Mouse (Mus musculus) intestine, embryonic 15.5 days (tissue): ENCODE measurements around the gene Hist1h4f. TPM values are rescaled to one million over a fixed set of nuclear protein-coding genes. Genes with fewer than 3 reads are reported as not detected.
"Not testable (repeated sequence)": the region's sequence is repeated elsewhere in the genome, so short reads cannot be mapped to it uniquely, and the experiment has no call there.

Source experiments
- ATAC-seq: fragments of 200-750 bp; cut with Nextera tagmentation; 2 replicates; pipeline ENCODE4 v1.8.0; 2017; ENCODE audit warnings: moderate TSS enrichment, moderate library complexity
- H3K27ac ChIP-seq: fragments of 300-500 bp; sonication (generic); 2 replicates; pipeline ENCODE4 v1.5.1; 2015; ENCODE audit warnings: mild to moderate bottlenecking, inconsistent platforms
- H3K27me3 ChIP-seq: fragments of 300-500 bp; sonication (generic); replicated peaks from 2 replicates; pipeline ENCODE4 v1.6.1; 2015; ENCODE audit warnings: inconsistent platforms
- H3K36me3 ChIP-seq: fragments of 300-500 bp; sonication (generic); 2 replicates; pipeline ENCODE4 v1.6.1; 2015; ENCODE audit warnings: inconsistent platforms
- H3K4me1 ChIP-seq: fragments of 300-500 bp; sonication (generic); replicated peaks from 2 replicates; pipeline ENCODE4 v1.6.1; 2015; ENCODE audit warnings: inconsistent platforms
- H3K4me2 ChIP-seq: fragments of 300-500 bp; sonication (generic); replicated peaks from 2 replicates; pipeline ENCODE4 v1.6.1; 2015; ENCODE audit warnings: mild to moderate bottlenecking, inconsistent platforms
- H3K4me3 ChIP-seq: fragments of 300-500 bp; sonication (generic); replicated peaks from 2 replicates; pipeline ENCODE4 v1.5.1; 2015; ENCODE audit warnings: inconsistent platforms
- H3K9ac ChIP-seq: fragments of 300-500 bp; sonication (generic); 2 replicates; pipeline ENCODE4 v1.6.1; 2015; ENCODE audit warnings: inconsistent platforms
- H3K9me3 ChIP-seq: fragments of 300-500 bp; sonication (generic); 2 replicates; pipeline ENCODE4 v1.6.1; 2016; ENCODE audit warnings: inconsistent platforms
- WGBS: fragments of 180-500 bp; shearing (Covaris S2); methylation state at CpG from one replicate; pipeline ENCODE4 v1.1.7; 2015; 5-methylcytosine and 5-hydroxymethylcytosine counted together
- polyA plus RNA-seq: library from polyadenylated mRNA; unstranded; fragments of >200 nt; fragmentation: Nextera tagmentation; extraction: Ambion mirVana; gene quantifications from 2 replicates; pipeline ENCODE4 v1.2.1, GENCODE M21; 2015

The Hist1h4f gene
- 0.88 and 1.0 TPM in 2 replicates for polyA plus RNA-seq

DNA sequence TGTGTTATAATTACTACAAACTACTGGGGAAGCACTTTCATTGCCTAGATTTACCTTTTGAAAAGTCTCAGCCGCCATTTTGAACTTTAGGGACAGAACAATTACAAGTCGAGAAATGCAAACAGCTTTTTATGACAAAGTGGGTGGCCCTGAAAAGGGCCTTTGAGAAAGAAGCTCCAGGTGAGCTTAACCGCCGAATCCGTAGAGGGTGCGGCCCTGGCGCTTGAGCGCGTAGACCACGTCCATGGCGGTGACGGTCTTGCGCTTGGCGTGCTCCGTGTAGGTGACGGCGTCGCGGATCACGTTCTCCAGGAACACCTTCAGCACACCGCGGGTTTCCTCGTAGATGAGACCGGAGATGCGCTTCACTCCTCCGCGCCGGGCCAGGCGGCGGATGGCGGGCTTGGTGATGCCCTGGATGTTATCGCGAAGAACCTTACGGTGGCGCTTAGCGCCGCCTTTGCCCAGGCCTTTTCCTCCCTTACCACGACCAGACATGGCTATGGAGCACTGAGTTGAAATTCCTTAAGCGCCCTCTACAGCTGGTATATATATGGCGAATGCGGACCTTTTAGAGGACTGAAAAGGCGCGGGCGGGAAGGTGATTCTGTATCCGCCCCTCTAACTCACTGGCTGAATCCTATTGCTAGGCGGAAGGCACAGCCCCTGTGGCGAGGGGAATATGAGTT is at the start of gene Hist1h4f:
TSS of gene Hist1h4f (minus strand) at position 503 of the 689 bp plus-strand sequence.
- Histone ChIP-seq H3K4me3 (peak within 1 kb of the TSS; percentile 44), H3K27ac (peak within 1 kb of the TSS; percentile 92), H3K4me2 (peak within 1 kb of the TSS; percentile 61), H3K9ac (peak within 1 kb of the TSS; percentile 36)
- H3K36me3 ChIP-seq, H3K27me3 ChIP-seq, H3K9me3 ChIP-seq, H3K4me1 ChIP-seq: not testable (repeated sequence)
- peak; percentile 84 for ATAC-seq
- WGBS = under 1% methylated on average over 47 of the region's 47 CpGs

- no peak for ATAC-seq
- 7% methylated on average over 9 of the region's 9 CpGs for WGBS
- Histone ChIP-seq H3K4me2 (no peak overlapping the region), H3K36me3 (no peaks in the 10 kb centered on the region), H3K27ac (no peak overlapping the region), H3K9ac (no peak overlapping the region), H3K27me3 (no peaks in the 10 kb centered on the region), H3K9me3 (no peaks in the 10 kb centered on the region), H3K4me3 (no peak overlapping the region), H3K4me1 (0 out of 2 replicates have a peak, but pooled peaks cover 4% of the 10 kb centered on the region)
Observed at GRCm38 (mm10) chr13:23597957-23598356, 46.5 kb upstream of the Hist1h4f start.

DNA sequence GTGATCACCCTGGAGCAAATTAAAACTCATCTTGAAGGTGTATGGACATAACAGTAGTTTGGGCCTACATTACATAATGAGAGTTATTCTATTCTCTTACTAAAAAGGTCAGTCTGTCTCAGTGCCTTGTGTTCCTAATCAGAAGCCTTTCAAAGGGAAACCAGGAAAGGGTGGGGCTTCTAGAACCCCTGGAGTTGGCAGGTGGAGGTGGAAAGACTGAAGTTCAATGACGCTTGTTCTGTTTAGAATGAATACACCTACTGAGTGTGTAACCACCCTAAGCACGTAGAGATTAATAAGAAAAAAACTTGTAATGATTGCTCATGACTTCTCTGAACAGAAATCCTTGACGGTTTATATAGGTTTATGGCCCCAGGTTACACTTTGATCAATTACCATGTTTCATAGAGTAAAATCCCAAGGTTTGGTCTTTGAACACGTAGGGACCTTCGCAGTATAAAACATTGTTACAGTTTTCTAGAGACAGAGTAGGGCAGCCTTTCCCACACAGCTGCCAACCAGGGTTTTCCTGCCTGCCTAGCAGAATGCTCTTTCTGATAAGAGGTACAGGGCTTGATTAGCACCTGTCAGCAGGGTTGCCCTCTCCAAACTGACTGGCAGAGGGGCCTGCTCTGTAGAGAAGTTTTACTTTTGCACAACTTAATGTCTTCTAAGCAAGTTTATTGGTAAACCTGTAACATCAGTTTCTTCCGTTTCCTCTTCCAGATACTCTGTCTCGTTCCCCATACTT is 44.3 kb upstream of the Hist1h4f start:
- no peak overlapping the region for H3K4me2 ChIP-seq
- no peaks in the 10 kb centered on the region for H3K36me3 ChIP-seq
- no peak overlapping the region for H3K4me3 ChIP-seq
- H3K9me3 ChIP-seq = no peaks in the 10 kb centered on the region
- H3K27me3 ChIP-seq = no peaks in the 10 kb centered on the region
- peak overlapping the region; percentile 66 for H3K27ac ChIP-seq
- WGBS = 72% methylated on average over 7 of the region's 7 CpGs
- H3K4me1 ChIP-seq = 0 out of 2 replicates have a peak, but pooled peaks cover 4% of the 10 kb centered on the region
- peak; percentile 92 for ATAC-seq
- H3K9ac ChIP-seq = no peak overlapping the region

DNA sequence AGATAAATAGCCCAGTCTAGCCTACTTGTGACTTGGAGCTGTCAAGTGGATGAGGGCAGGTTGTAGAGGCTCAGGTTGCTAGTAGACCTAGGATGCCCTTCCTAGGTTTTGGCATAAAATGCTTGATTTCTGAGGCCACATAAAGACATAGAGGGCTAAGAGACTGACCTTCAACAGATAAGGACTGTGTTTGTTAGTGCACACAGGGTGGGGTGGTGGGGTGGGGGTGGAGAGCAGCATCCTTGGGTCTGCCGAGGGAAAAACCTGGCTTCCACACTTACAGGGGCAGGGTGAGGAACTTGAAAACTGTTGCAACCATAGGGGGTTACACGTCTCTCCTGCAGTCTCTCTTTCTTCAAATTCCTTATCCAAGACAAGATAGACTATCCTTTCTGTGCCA is 43.7 kb upstream of the Hist1h4f start:
- no peak overlapping the region for H3K27ac ChIP-seq
- no peaks in the 10 kb centered on the region for H3K27me3 ChIP-seq
- ATAC-seq = no peak
- WGBS = 71% methylated on average over 2 of the region's 2 CpGs
- H3K36me3 ChIP-seq = no peaks in the 10 kb centered on the region
- no peak overlapping the region for H3K9ac ChIP-seq
- no peaks in the 10 kb centered on the region for H3K9me3 ChIP-seq
- no peak overlapping the region for H3K4me3 ChIP-seq
- H3K4me2 ChIP-seq = no peak overlapping the region
- 0 out of 2 replicates have a peak, but pooled peaks cover 4% of the 10 kb centered on the region for H3K4me1 ChIP-seq

GRCm38 (mm10) chr13:23593051-23593770 is 41.8 kb upstream of the Hist1h4f start:
- H3K27me3 ChIP-seq = no peaks in the 10 kb centered on the region
- no peak overlapping the region for H3K4me2 ChIP-seq
- no peaks in the 10 kb centered on the region for H3K36me3 ChIP-seq
- no peak overlapping the region for H3K4me3 ChIP-seq
- H3K27ac ChIP-seq = peak overlapping the region; percentile 68
- no peaks in the 10 kb centered on the region for H3K9me3 ChIP-seq
- 55% methylated on average over 5 of the region's 5 CpGs for WGBS
- H3K9ac ChIP-seq = no peak overlapping the region
- 0 out of 2 replicates have a peak, but pooled peaks cover 4% of the 10 kb centered on the region for H3K4me1 ChIP-seq
- ATAC-seq = peak; percentile 43

DNA sequence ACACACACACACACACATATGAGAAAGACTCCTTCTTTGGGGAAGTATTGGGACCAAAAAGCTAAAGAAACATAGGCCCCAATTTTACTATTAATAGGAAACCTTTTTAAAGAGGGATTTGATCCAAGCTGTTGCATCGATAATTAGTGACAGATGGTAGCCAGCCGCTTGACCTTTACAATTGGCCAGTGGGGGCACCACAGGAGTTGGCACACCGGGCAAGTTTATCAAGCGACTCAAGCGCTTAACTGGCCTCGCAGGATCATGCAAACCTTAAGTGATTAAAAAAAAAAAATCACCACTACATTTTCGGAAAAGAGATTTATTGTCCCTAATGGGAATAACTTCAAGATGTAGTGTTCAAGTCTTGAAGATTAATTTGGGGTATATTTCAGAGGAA is 41.2 kb upstream of the Hist1h4f start:
- ATAC-seq = no peak
- 84% methylated on average over 7 of the region's 7 CpGs for WGBS
- H3K27me3 ChIP-seq = no peaks in the 10 kb centered on the region
- H3K4me3 ChIP-seq = no peak overlapping the region
- 0 out of 2 replicates have a peak, but pooled peaks cover 4% of the 10 kb centered on the region for H3K4me1 ChIP-seq
- no peak overlapping the region for H3K9ac ChIP-seq
- no peaks in the 10 kb centered on the region for H3K36me3 ChIP-seq
- peak overlapping the region; percentile 68 for H3K27ac ChIP-seq
- no peak overlapping the region for H3K4me2 ChIP-seq
- H3K9me3 ChIP-seq = no peaks in the 10 kb centered on the region

DNA sequence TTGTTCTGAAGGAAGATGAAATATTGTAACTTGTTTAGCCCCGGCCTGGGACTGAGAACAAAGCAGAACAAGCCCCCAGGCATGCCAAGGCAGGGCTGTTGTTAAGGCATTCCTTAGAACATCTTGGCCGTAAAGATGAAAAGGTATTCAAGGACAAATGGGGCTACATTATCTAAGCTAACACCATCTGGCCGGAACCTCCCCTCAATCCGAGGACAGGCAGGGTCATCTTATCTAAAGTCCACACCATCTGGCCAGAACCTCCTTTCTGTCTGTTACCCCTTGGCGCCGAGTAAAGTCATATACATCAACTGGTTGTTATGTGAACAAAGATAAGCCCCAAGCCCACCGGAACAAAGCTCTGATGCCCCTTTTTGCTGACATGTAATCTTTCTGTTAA is 40.4 kb upstream of the Hist1h4f start:
- not testable (repeated sequence) for H3K4me2 ChIP-seq, H3K27me3 ChIP-seq, H3K27ac ChIP-seq, H3K36me3 ChIP-seq, ATAC-seq, H3K4me1 ChIP-seq, H3K4me3 ChIP-seq, H3K9me3 ChIP-seq, H3K9ac ChIP-seq
- 86% methylated on average over 7 of the region's 7 CpGs for WGBS

- Histone ChIP-seq H3K36me3 (no peaks in the 10 kb centered on the region), H3K4me3 (no peak overlapping the region), H3K9ac (no peak overlapping the region), H3K9me3 (no peaks in the 10 kb centered on the region), H3K27ac (no peak overlapping the region), H3K4me2 (no peak overlapping the region), H3K4me1 (0 out of 2 replicates have a peak, but pooled peaks cover 8% of the 10 kb centered on the region), H3K27me3 (no peaks in the 10 kb centered on the region)
- 93% methylated on average over 7 of the region's 7 CpGs for WGBS
- ATAC-seq = no peak
Observed at GRCm38 (mm10) chr13:23591206-23591605, 39.8 kb upstream of the Hist1h4f start.

DNA sequence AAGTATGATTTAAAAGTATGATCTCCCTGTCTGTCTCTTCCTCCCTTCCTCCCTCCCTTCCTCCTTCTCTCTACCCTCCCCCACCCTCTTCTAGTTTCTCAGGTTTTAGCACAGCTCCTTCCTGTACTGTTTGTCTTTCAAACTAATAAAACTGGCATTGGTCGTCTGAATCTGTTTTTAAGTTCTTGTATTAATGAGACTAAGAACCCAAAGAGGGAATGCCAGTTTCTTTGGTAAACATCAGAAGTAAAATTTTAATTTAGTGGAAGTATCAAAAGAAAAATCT is 35.4 kb upstream of the Hist1h4f start:
- H3K4me2 ChIP-seq = peak overlapping the region; percentile 63
- no peaks in the 10 kb centered on the region for H3K9me3 ChIP-seq
- H3K4me1 ChIP-seq = peaks cover 15% of the 10 kb centered on the region; the same call in 1 of the 2 replicates
- no peaks in the 10 kb centered on the region for H3K27me3 ChIP-seq
- peak overlapping the region; percentile 44 for H3K9ac ChIP-seq
- H3K36me3 ChIP-seq = no peaks in the 10 kb centered on the region
- 0% methylated on average over 1 of the region's 1 CpGs for WGBS
- no peak for ATAC-seq
- H3K27ac ChIP-seq = peak overlapping the region; percentile 87
- peak overlapping the region; percentile 23 for H3K4me3 ChIP-seq

DNA sequence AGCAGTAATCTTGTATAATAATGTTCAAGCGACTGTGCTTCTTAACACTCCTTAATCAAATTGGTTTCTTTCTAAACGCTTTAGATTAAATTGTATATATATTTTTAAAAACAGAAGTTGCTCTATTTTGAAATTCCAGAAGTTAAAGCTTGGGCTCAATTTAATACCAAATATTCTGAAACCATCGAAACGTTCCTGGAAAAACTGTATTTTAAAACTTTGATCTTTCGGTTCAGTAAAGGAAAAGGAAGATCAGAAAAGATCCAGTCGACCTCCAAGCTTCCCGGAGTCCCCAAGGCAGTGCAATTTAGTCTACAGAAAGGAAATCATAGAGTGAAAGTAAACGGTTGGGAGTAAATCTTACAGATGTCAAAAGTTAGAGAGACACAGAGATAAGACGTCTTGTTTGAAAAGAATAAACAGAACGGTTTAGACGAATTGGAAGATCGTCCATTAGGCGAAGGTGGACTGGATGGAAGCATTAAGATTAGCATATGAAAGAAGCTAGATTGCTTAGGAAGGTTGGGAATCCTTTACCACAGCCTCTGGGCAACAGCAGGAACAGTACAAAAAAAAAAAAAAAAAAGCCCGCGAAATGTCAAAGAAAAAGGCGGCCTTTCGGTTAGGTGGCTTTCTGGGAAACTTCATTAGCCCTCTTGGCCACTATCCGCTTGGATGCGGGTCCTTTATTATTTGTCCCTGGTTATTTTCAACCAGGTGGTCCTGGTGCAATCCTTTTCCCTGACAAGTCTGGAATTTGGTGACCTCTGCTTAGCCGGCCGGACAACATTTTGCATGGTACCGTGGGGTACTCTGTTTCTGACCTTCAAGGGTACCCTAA is 34.9 kb upstream of the Hist1h4f start:
- H3K9me3 ChIP-seq = no peaks in the 10 kb centered on the region
- peaks cover 16% of the 10 kb centered on the region; the same call in 1 of the 2 replicates for H3K4me1 ChIP-seq
- peak overlapping the region; percentile 87 for H3K27ac ChIP-seq
- ATAC-seq = 0 out of 2 replicates have a peak, but pooled peaks have one; percentile 11
- no peaks in the 10 kb centered on the region for H3K27me3 ChIP-seq
- H3K9ac ChIP-seq = peak overlapping the region; percentile 44
- H3K36me3 ChIP-seq = no peaks in the 10 kb centered on the region
- WGBS = 2% methylated on average over 22 of the region's 22 CpGs
- H3K4me3 ChIP-seq = peak overlapping the region; percentile 23
- peak overlapping the region; percentile 63 for H3K4me2 ChIP-seq

GRCm38 (mm10) chr13:23585442-23586098 is 34.1 kb upstream of the Hist1h4f start:
- H3K36me3 ChIP-seq, H3K27me3 ChIP-seq, H3K9me3 ChIP-seq: not testable (repeated sequence)
- Histone ChIP-seq H3K4me3 (peak overlapping the region; percentile 45), H3K4me1 (peaks cover 16% of the 10 kb centered on the region; the same call in 1 of the 2 replicates), H3K4me2 (peak overlapping the region; percentile 68), H3K9ac (peak overlapping the region; percentile 51), H3K27ac (peak overlapping the region; percentile 96)
- ATAC-seq = peak; percentile 89
- WGBS = under 1% methylated on average over 30 of the region's 36 CpGs
